Mouse (Mus musculus) small intestine, adult 2 months (tissue): Measurements from ENCODE around the gene Entpd1. TPM values are rescaled to one million over a fixed set of nuclear protein-coding genes. Genes with fewer than 3 reads are reported as not detected.
A peak's percentile ranks its signal among the peaks of the same experiment; 100 is the strongest.

Source experiments
- H3K27ac ChIP-seq: fragments of 200-500 bp; 2 replicates; pipeline ENCODE4 v1.5.1; 2012; ENCODE audit warnings: low read depth, low read length, control low read depth, inconsistent platforms; ENCODE audit not compliant: insufficient read depth
- H3K27me3 ChIP-seq: fragments of 200-500 bp; 2 replicates; pipeline ENCODE4 v1.6.1; 2012; ENCODE audit warnings: mild to moderate bottlenecking, moderate library complexity, low read length, inconsistent platforms; ENCODE audit not compliant: control insufficient read depth, insufficient read depth
- H3K36me3 ChIP-seq: fragments of 200-500 bp; 2 replicates; pipeline ENCODE4 v1.6.1; 2012; ENCODE audit warnings: mild to moderate bottlenecking, low read length, control low read depth, inconsistent platforms; ENCODE audit not compliant: control insufficient read depth, insufficient read depth
- H3K4me1 ChIP-seq: fragments of 200-500 bp; 2 replicates; pipeline ENCODE4 v1.6.1; 2012; ENCODE audit warnings: low read length, inconsistent platforms, mixed read lengths; ENCODE audit not compliant: control insufficient read depth, insufficient read depth, insufficient read length
- H3K4me3 ChIP-seq: fragments of 200-500 bp; 2 replicates; pipeline ENCODE4 v1.5.1; 2012; ENCODE audit warnings: low read depth, mild to moderate bottlenecking, control low read depth, inconsistent platforms, low read length, moderate library complexity
- CTCF ChIP-seq: fragments of 200-500 bp; IDR thresholded peaks from 2 replicates; pipeline ENCODE4 v1.5.1; 2012; ENCODE audit warnings: low read depth, mild to moderate bottlenecking, control low read depth, inconsistent platforms, low read length, moderate library complexity, mixed read lengths; ENCODE audit not compliant: insufficient replicate concordance, insufficient read length; ENCODE audit errors: extremely low read depth
- POLR2A ChIP-seq: fragments of 200-500 bp; IDR thresholded peaks from 2 replicates; pipeline ENCODE4 v1.6.1; 2012; ENCODE audit warnings: low read depth, mild to moderate bottlenecking, control low read depth, inconsistent platforms, low read length, moderate library complexity
- WGBS: fragments of 180-500 bp; shearing (Covaris S2); methylation state at CpG from one replicate; pipeline ENCODE4 v1.1.7; 2018; 5-methylcytosine and 5-hydroxymethylcytosine counted together
- polyA plus RNA-seq: library from polyadenylated mRNA; depleted of rRNA; stranded (reverse); fragments of >200 nt; gene quantifications from 2 replicates; pipeline ENCODE4 v1.2.3, GENCODE M21; 2012; rRNA removed

The Entpd1 gene
- 3.1 and 4.6 TPM in 2 replicates for polyA plus RNA-seq

DNA sequence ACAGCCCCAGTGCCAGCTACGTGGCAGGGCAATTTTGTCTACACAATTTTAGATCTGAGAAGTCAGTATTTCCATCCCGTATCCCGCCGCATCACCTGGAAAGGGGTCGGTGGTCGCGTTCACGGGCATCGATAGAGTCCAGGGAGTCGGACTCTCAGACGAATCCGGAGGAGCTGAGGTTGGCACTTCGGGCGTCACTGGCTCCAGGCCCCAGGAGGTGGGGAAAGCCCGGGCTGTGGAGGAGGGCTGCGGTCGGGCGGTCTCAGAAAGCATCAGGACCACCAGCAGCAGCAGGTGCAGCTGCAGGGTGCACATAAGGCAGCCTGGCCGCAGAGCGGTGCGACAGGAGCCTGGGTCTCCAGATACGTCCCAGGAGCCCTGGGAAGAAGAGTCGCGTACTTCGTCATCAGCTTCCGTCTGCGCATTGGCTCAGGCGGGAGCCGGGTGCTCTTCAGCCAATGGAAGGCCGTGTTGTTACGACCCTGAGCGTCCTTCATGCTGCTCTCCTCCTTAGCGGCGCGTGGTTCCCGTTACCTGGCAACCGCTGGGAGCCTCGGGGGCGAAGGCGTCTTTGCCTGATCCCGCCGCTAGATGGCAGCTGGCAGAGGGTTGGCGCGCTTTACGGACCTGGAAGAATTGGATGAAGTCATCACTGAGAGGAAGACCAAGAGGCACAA lies at the start of gene Entpd1, which contains the start of gene Tctn3:
Gene Entpd1, plus strand, starts transcription at position 537 of the 677 bp plus-strand sequence.
Gene Tctn3, minus strand, starts transcription at position 404 of the 677 bp plus-strand sequence.
- Histone ChIP-seq H3K4me1 (peaks cover 5% of the 10 kb centered on the region; the same call in 1 of the 2 replicates), H3K27ac (no peak within 1 kb of the TSS), H3K4me3 (peak within 1 kb of the TSS; percentile 71), H3K36me3 (peaks cover 13% of the 10 kb centered on the region), H3K27me3 (no peaks in the 10 kb centered on the region)
- WGBS, result under 1% methylated on average over 45 of the region's 45 CpGs
- TF ChIP-seq POLR2A (no peak), CTCF (peak; percentile 87)

DNA sequence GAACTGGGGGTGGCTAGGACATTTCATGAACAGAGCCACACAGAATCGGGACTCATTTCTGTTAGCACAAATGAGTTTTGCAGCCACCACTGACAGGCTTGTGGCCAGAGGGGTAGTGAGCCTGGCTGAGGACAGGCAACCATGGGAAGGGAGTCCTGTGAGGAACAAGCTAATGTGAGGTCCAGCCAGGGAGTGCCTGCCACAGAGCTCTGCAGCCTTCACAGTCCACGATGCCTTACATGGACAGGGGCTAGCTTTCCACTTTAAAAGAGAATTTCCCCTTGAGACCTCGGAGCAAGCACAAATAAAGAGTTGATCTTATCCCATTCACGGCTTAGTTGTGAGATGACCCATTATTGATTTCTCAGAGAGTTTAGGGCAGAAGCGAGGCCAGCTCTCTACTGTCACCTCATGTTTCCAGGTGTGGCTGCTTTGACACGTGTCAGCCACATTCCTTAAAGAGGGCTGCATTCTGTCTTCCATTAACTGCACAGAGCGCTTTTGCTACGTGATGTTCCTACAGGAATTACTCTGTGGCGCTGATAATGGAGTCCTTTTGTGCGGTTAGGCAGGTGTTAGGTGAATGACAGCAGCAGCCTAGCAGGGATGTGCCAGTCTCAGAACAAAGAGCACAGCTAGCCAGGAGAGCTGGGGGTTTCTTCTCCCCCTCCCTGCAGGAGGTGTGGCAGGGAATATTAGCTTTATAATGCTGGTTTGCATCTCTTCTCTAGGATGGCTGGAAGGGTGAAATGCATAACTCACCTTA lies 48.1 kb upstream of the Entpd1 start:
- H3K36me3 ChIP-seq, result peaks cover 65% of the 10 kb centered on the region
- no peak overlapping the region for H3K27ac ChIP-seq
- WGBS, result 81% methylated on average over 10 of the region's 10 CpGs
- no peak overlapping the region for H3K4me3 ChIP-seq
- no peak for TF ChIP-seq CTCF
- no peak for TF ChIP-seq POLR2A
- no peaks in the 10 kb centered on the region for H3K27me3 ChIP-seq
- H3K4me1 ChIP-seq, result no peaks in the 10 kb centered on the region

DNA sequence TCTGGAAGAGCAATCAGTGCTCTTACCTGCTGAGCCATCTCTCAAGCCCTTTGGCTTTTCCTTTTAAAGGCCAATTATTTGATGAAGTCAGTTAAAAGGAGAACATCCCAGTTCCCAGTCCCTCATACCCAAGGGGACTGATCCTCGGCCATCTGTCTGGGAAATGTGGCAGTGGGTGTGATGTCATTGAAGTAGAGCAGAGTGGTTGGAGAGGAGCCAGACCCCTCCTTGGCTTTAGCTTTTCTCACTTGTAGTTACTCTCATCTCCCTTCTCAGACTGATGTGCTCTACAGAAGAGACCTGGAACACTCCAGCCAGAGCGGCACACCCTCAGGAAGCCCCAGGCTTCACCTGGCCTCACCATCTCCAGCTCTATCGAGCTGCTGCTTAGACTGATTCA lies 44.5 kb upstream of the Entpd1 start:
- no peaks in the 10 kb centered on the region for H3K27me3 ChIP-seq
- H3K27ac ChIP-seq, result no peak overlapping the region
- TF ChIP-seq CTCF (no peak), POLR2A (no peak)
- peaks cover 5% of the 10 kb centered on the region; the same call in 1 of the 2 replicates for H3K4me1 ChIP-seq
- WGBS, result 81% methylated on average over 3 of the region's 3 CpGs
- H3K4me3 ChIP-seq, result no peak overlapping the region
- peaks cover 70% of the 10 kb centered on the region for H3K36me3 ChIP-seq

DNA sequence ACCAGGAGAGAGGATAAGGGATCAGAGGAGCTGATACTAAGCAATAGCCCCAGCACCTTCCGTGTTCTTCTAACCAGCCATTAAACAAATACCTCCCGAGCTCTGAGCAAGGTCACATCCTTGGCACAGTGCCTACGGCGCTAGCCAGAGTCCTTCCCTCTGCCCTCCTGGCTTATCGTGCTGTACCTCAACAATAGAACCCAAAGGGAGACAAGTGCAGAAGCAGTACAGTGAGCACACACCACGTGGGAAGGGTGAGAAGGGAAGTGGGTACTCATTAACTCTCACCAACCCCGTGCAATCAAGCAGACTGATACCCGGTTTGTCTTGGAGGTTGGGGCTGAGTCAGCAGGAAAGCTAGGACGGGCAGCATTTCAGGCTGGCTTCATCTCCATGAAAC lies 41.4 kb upstream of the Entpd1 start:
- Histone ChIP-seq H3K27ac (peak overlapping the region; percentile 51; the same call in 1 of the 2 replicates), H3K36me3 (peaks cover 54% of the 10 kb centered on the region)

DNA sequence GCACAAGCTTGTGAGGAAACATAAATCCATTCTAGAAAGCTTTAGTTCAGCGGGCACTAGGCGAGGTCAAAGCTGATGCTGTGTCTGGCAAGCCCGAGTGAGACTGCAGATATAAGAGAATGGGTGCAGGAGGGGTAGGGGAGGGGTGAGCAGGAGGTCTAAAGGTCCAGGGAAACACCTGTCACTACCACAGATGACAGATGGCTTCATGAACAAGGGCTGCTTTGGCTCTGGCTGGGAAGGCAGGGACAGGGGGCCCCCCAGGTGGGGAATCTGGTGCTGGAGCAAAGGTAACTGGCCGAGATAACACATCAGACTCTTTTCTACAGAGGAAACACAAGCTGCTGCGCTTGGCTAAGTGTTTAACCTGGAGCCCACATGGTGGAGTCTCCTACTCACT lies 36.7 kb upstream of the Entpd1 start:
- peak overlapping the region; percentile 52 for H3K27ac ChIP-seq
- H3K4me1 ChIP-seq, result peaks cover 20% of the 10 kb centered on the region
- 28% methylated on average over 5 of the region's 5 CpGs for WGBS
- TF ChIP-seq CTCF, result 0 out of 2 replicates have a peak, but pooled peaks have one; percentile 1
- TF ChIP-seq POLR2A, result 0 out of 2 replicates have a peak, but pooled peaks have one; percentile 8
- H3K27me3 ChIP-seq, result no peaks in the 10 kb centered on the region
- H3K4me3 ChIP-seq, result no peak overlapping the region
- H3K36me3 ChIP-seq, result peaks cover 42% of the 10 kb centered on the region

More for the DNA sequence above, 41.4 kb upstream of the Entpd1 start:
- Histone ChIP-seq H3K4me3 (no peak overlapping the region), H3K27me3 (no peaks in the 10 kb centered on the region), H3K4me1 (peaks cover 15% of the 10 kb centered on the region)
- no peak for TF ChIP-seq POLR2A
- TF ChIP-seq CTCF, result no peak
- WGBS, result 35% methylated on average over 9 of the region's 9 CpGs

DNA sequence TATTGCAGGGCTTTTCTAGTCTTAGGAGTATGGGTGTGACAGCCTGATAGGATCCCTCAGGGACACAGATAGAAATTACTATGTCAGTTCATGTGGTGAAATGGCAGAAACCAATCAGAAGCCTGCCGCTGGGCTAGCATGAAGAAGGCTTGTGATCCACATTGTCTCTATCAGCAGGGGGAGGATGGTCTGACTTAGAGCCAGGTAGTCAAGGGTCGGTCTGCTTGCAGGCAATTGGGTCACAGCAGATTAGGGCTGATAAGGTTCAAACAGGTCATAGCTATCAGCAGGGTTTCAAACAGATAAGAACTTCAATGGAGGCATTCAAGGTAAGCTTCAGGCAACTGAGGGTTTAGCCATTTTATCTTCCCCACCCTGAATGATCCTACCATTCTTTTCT lies 31.3 kb upstream of the Entpd1 start:
- Histone ChIP-seq H3K4me1 (peaks cover 32% of the 10 kb centered on the region; the same call in 1 of the 2 replicates), H3K4me3 (no peak overlapping the region), H3K27ac (no peak overlapping the region), H3K36me3 (peaks cover 40% of the 10 kb centered on the region), H3K27me3 (no peaks in the 10 kb centered on the region)
- 32% methylated on average over 2 of the region's 2 CpGs for WGBS
- TF ChIP-seq POLR2A, result no peak
- TF ChIP-seq CTCF, result no peak

DNA sequence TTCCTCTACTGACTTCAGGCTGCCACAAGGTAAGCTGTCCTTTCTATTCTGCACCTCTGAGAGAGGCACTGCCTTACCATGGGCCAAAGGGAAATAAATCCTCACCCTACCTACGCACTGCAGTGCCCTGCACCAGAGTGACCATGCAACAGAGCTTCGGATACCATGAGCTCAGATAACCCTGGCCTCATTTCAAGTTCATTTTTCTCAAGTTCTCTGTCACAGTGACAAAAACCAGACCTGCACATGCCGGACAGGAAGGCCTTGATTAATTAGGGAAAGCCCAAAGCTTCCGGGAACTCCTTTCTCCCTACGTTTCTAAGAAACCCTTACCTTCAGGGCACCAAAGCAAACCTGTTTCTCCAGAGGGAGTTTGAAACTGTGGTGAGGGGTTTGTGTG lies 30.5 kb upstream of the Entpd1 start:
- H3K4me1 ChIP-seq, result peaks cover 36% of the 10 kb centered on the region; the same call in 1 of the 2 replicates
- peak overlapping the region; percentile 60; the same call in 1 of the 2 replicates for H3K27ac ChIP-seq
- H3K36me3 ChIP-seq, result peaks cover 39% of the 10 kb centered on the region
- no peaks in the 10 kb centered on the region for H3K27me3 ChIP-seq
- TF ChIP-seq CTCF (no peak), POLR2A (no peak)
- H3K4me3 ChIP-seq, result no peak overlapping the region
- WGBS, result 54% methylated on average over 5 of the region's 5 CpGs
